Mouse (Mus musculus): Measurements from ENCODE around the gene Hhip.

Gene Hhip

GRCm38 (mm10) chr8:80057198-80058174 is at the start of gene Hhip:
TSS of gene Hhip (minus strand) at chr8:80058006.
- DNase-seq (ENCODE audit: low read depth) = no peak

- no peak for DNase-seq (ENCODE audit: low read depth)
These were observed 29.2 kb upstream of the Hhip start for GRCm38 (mm10) chr8:80087021-80087420.

GRCm38 (mm10) chr8:80058193-80058592 is 387 bp upstream of the Hhip start:
- DNase-seq (ENCODE audit: low read depth) = no peak

GRCm38 (mm10) chr8:80056331-80057070 is 1.3 kb downstream of the Hhip start:
- DNase-seq (ENCODE audit: low read depth) = no peak

- no peak for DNase-seq (ENCODE audit: low read depth)
These were observed 2.0 kb downstream of the Hhip start for GRCm38 (mm10) chr8:80055777-80056176.

GRCm38 (mm10) chr8:80055094-80055493 is 2.7 kb downstream of the Hhip start:
- DNase-seq (ENCODE audit: low read depth) = no peak

GRCm38 (mm10) chr8:80054216-80054615 is 3.6 kb downstream of the Hhip start:
- no peak for DNase-seq (ENCODE audit: low read depth)

GRCm38 (mm10) chr8:80052838-80053237 is 5.0 kb downstream of the Hhip start:
- DNase-seq (ENCODE audit: low read depth) = no peak

- no peak for DNase-seq (ENCODE audit: low read depth)
These were observed 6.3 kb downstream of the Hhip start for GRCm38 (mm10) chr8:80051494-80051893.

- no peak for DNase-seq (ENCODE audit: low read depth)
These were observed 8.4 kb downstream of the Hhip start for GRCm38 (mm10) chr8:80049256-80050005.

- DNase-seq (ENCODE audit: low read depth) = no peak
These were observed 9.6 kb downstream of the Hhip start for GRCm38 (mm10) chr8:80048256-80048655.

- no peak for DNase-seq (ENCODE audit: low read depth)
These were observed 20.1 kb downstream of the Hhip start for GRCm38 (mm10) chr8:80037644-80038253.

GRCm38 (mm10) chr8:80032604-80033003 is 25.2 kb downstream of the Hhip start:
- no peak for DNase-seq (ENCODE audit: low read depth)

GRCm38 (mm10) chr8:80031330-80032293 is 26.2 kb downstream of the Hhip start:
- DNase-seq (ENCODE audit: low read depth) = no peak

- no peak for DNase-seq (ENCODE audit: low read depth)
These were observed 28.2 kb downstream of the Hhip start for GRCm38 (mm10) chr8:80029631-80030030.

GRCm38 (mm10) chr8:80020469-80020868 is 37.3 kb downstream of the Hhip start:
- DNase-seq (ENCODE audit: low read depth) = no peak

- DNase-seq (ENCODE audit: low read depth) = no peak
These were observed 42.0 kb downstream of the Hhip start for GRCm38 (mm10) chr8:80015818-80016217.

- no peak for DNase-seq (ENCODE audit: low read depth)
These were observed 53.4 kb downstream of the Hhip start for GRCm38 (mm10) chr8:80004421-80004820.

GRCm38 (mm10) chr8:80002313-80002712 is 55.5 kb downstream of the Hhip start:
- DNase-seq (ENCODE audit: low read depth) = no peak

- no peak for DNase-seq (ENCODE audit: low read depth)
These were observed 62.7 kb downstream of the Hhip start for GRCm38 (mm10) chr8:79995075-79995474.

- no peak for DNase-seq (ENCODE audit: low read depth)
These were observed 64.3 kb downstream of the Hhip start for GRCm38 (mm10) chr8:79993507-79993906.

Data from 416B (cell line).